In genomic region chr2:165253269-165253668, GRCm38 (mm10) we compare ENCODE assay signal across 16 mouse cellular contexts. TPM values are rescaled to one million over a fixed set of nuclear protein-coding genes. Genes with fewer than 3 reads are reported as not detected.
DNase-seq lines count a peak whose midpoint lies in the region; ATAC-seq lines count a peak whose summit lies in the region.
"Had no signal": no experiment of that assay in that cellular context is flagged by ENCODE, and none has a peak within 500 bp of the region (broad histone marks: within the 10 kb centered on the region; RNA-seq: fewer than 3 reads in every experiment).

No protein-coding gene starts in this region.

- ATAC-seq in midbrain, embryonic 13.5 days, result no peak
- ATAC-seq in midbrain, embryonic 16.5 days, result no peak
- ATAC-seq: inflammation-experienced regulatory T-cells, adult 6 months had no signal

- no peak overlapping the region for H3K4me3 ChIP-seq in midbrain, embryonic 10.5 days
- H3K4me3 ChIP-seq in midbrain, embryonic 13.5 days (replicated peaks), result no peak overlapping the region
- no peak overlapping the region for H3K4me3 ChIP-seq in midbrain, embryonic 16.5 days (ENCODE audit: low read depth, low read length)
- H3K4me3 ChIP-seq: embryonic facial prominence, embryonic 15.5 days; erythroblast, embryonic 14.5 days; gastrocnemius, adult 2 months; heart, embryonic 12.5 days; hindbrain, embryonic 10.5 days had no signal

- H3K27ac ChIP-seq in midbrain, embryonic 10.5 days (replicated peaks), result peak overlapping the region; percentile 73; the same call in 1 of the 2 replicates
- no peak overlapping the region for H3K27ac ChIP-seq in midbrain, embryonic 13.5 days
- H3K27ac ChIP-seq in midbrain, embryonic 16.5 days (ENCODE audit: low read length), result peak overlapping the region; percentile 7; the same call in 1 of the 2 replicates
- H3K27ac ChIP-seq: embryonic facial prominence, embryonic 15.5 days; gastrocnemius, adult 2 months had no signal

- peaks cover 92% of the 10 kb centered on the region for H3K27me3 ChIP-seq in midbrain, embryonic 10.5 days (ENCODE audit: low read depth, poor library complexity, severe bottlenecking)
- H3K27me3 ChIP-seq in midbrain, embryonic 13.5 days, result peaks cover 34% of the 10 kb centered on the region
- 0 out of 2 replicates have a peak, but pooled peaks cover 4% of the 10 kb centered on the region for H3K27me3 ChIP-seq in midbrain, embryonic 16.5 days (ENCODE audit: control insufficient read depth, insufficient read depth, low read depth, low read length)

- no peak overlapping the region for H3K9ac ChIP-seq in midbrain, embryonic 13.5 days (replicated peaks)
- no peak overlapping the region for H3K9ac ChIP-seq in midbrain, embryonic 16.5 days (ENCODE audit: low read depth, low read length)
- H3K9ac ChIP-seq: embryonic facial prominence, embryonic 15.5 days; heart, embryonic 12.5 days had no signal

- peaks cover 61% of the 10 kb centered on the region for H3K4me1 ChIP-seq in midbrain, embryonic 10.5 days
- peaks cover 58% of the 10 kb centered on the region for H3K4me1 ChIP-seq in midbrain, embryonic 13.5 days (replicated peaks)
- peaks cover 16% of the 10 kb centered on the region for H3K4me1 ChIP-seq in midbrain, embryonic 16.5 days (ENCODE audit: control insufficient read depth, insufficient read depth, low read length)
- H3K4me1 ChIP-seq: embryonic facial prominence, embryonic 15.5 days; heart, embryonic 12.5 days had no signal

- no peaks in the 10 kb centered on the region for H3K9me3 ChIP-seq in midbrain, embryonic 10.5 days (replicated peaks)
- H3K9me3 ChIP-seq in midbrain, embryonic 13.5 days, result no peaks in the 10 kb centered on the region
- H3K9me3 ChIP-seq in midbrain, embryonic 16.5 days (replicated peaks; ENCODE audit: control insufficient read depth, low read length, poor library complexity, severe bottlenecking), result no peaks in the 10 kb centered on the region
- H3K9me3 ChIP-seq: embryonic facial prominence, embryonic 15.5 days; forebrain, embryonic 10.5 days; heart, embryonic 12.5 days; hindbrain, embryonic 10.5 days had no signal

- no peaks in the 10 kb centered on the region for H3K36me3 ChIP-seq in midbrain, embryonic 10.5 days
- H3K36me3 ChIP-seq in midbrain, embryonic 13.5 days, result no peaks in the 10 kb centered on the region
- no peaks in the 10 kb centered on the region for H3K36me3 ChIP-seq in midbrain, embryonic 16.5 days (ENCODE audit: control insufficient read depth, insufficient read depth, low read length)
- H3K36me3 ChIP-seq: embryonic facial prominence, embryonic 15.5 days; forebrain, embryonic 10.5 days; heart, embryonic 12.5 days; hindbrain, embryonic 10.5 days had no signal

- DNase-seq in cerebellum, adult 18-20 months, result peak; percentile 52 to 55
- DNase-seq in cerebellum, adult 11 months, result no peak
- no peak for DNase-seq in midbrain, embryonic 10.5 days (ENCODE audit: low spot score)
- peak; percentile 70 for DNase-seq in cerebellum, adult 9-11 months
- no peak for DNase-seq in urinary bladder, postnatal 4 days (ENCODE audit: low spot score in 2 of 2)
- DNase-seq: adrenal gland, postnatal 10 days; gastrocnemius, adult 2 months; gastrocnemius, postnatal 25 days had no signal

- 77% methylated on average over 8 of the region's 8 CpGs for WGBS in midbrain, embryonic 10.5 days
- WGBS in midbrain, embryonic 13.5 days, result 80% methylated on average over 8 of the region's 8 CpGs
- WGBS in midbrain, embryonic 16.5 days, result 78% methylated on average over 8 of the region's 8 CpGs

- no peak overlapping the region for H3K4me2 ChIP-seq in midbrain, embryonic 13.5 days (replicated peaks)
- H3K4me2 ChIP-seq in midbrain, embryonic 16.5 days (ENCODE audit: low read length), result no peak overlapping the region
- H3K4me2 ChIP-seq: embryonic facial prominence, embryonic 15.5 days; heart, embryonic 12.5 days had no signal

RNA-seq across cellular contexts. Expression of gene Cdh22, which starts 18.6 kb away (rescaled TPM):
- polyA plus RNA-seq in midbrain, embryonic 10.5 days (2016; fragmentation: Nextera tagmentation; extraction: Ambion mirVana), result 3.9 and 7.1 TPM in 2 replicates
- polyA plus RNA-seq in midbrain, embryonic 13.5 days (2015; fragmentation: Nextera tagmentation; extraction: Ambion mirVana), result 10.4 and 15.7 TPM in 2 replicates
- polyA plus RNA-seq in midbrain, embryonic 16.5 days (2015; fragmentation: Nextera tagmentation; extraction: Ambion mirVana), result 13.9 and 15.4 TPM in 2 replicates
- polyA plus RNA-seq: erythroblast, embryonic 14.5 days; heart, embryonic 12.5 days; inflammation-experienced regulatory T-cells, adult 6 months had no signal

RNA-seq across cellular contexts. Expression of gene Slc35c2, which starts 34.4 kb away (rescaled TPM):
- 72.8 and 73.0 TPM in 2 replicates for polyA plus RNA-seq in midbrain, embryonic 10.5 days (2016; fragmentation: Nextera tagmentation; extraction: Ambion mirVana)
- 69.6 and 73.8 TPM in 2 replicates for polyA plus RNA-seq in midbrain, embryonic 13.5 days (2015; fragmentation: Nextera tagmentation; extraction: Ambion mirVana)
- polyA plus RNA-seq in midbrain, embryonic 16.5 days (2015; fragmentation: Nextera tagmentation; extraction: Ambion mirVana), result 68.0 and 71.9 TPM in 2 replicates

Comparison
In these comparisons a context has a peak if more than half of its experiments do, and no peak if none do; other contexts are left out.
1. DNase-seq: peak in cerebellum, adult 18-20 months (2 of 2) and cerebellum, adult 9-11 months (single experiment); none in cerebellum, adult 11 months (single experiment), midbrain, embryonic 10.5 days (single experiment) and urinary bladder, postnatal 4 days (0 of 2).